Mouse (Mus musculus) kidney, adult 2 months (tissue): Measurements from ENCODE around the gene Gpr55. TPM values are rescaled to one million over a fixed set of nuclear protein-coding genes. Genes with fewer than 3 reads are reported as not detected.

Experiments used
- DNase-seq: peaks from one replicate; pipeline ENCODE4 v3.0.0; 2021
- H3K27ac ChIP-seq: fragments of 200-500 bp; 2 replicates; pipeline ENCODE4 v1.5.1; 2012; ENCODE audit warnings: low read depth, low read length, control low read depth, inconsistent platforms; ENCODE audit not compliant: insufficient read depth
- H3K27me3 ChIP-seq: fragments of 200-500 bp; replicated peaks from 2 replicates; pipeline ENCODE4 v1.6.1; 2012; ENCODE audit warnings: mild to moderate bottlenecking, moderate library complexity, low read length, inconsistent platforms; ENCODE audit not compliant: control insufficient read depth, insufficient read depth
- H3K36me3 ChIP-seq: fragments of 200-500 bp; 2 replicates; pipeline ENCODE4 v1.6.1; 2012; ENCODE audit warnings: mild to moderate bottlenecking, moderate library complexity, low read length, inconsistent platforms; ENCODE audit not compliant: control insufficient read depth, insufficient read depth
- H3K4me1 ChIP-seq: fragments of 200-500 bp; 2 replicates; pipeline ENCODE4 v1.6.1; 2011; ENCODE audit warnings: low read length; ENCODE audit not compliant: control insufficient read depth, insufficient read depth
- H3K4me3 ChIP-seq: fragments of 200-500 bp; 2 replicates; pipeline ENCODE4 v1.5.1; 2011; ENCODE audit warnings: mild to moderate bottlenecking, low read depth, low read length, control low read depth; ENCODE audit not compliant: insufficient read depth
- CTCF ChIP-seq: fragments of 200-500 bp; conservative IDR thresholded peaks from 2 replicates; pipeline ENCODE4 v1.5.1; 2011; ENCODE audit warnings: low read depth, mild to moderate bottlenecking, control low read depth, low read length, moderate library complexity, mixed read lengths; ENCODE audit not compliant: insufficient read depth, insufficient read length
- POLR2A ChIP-seq: fragments of 200-500 bp; IDR thresholded peaks from one replicate; pipeline ENCODE4 v1.6.1; 2011; ENCODE audit warnings: low read depth, low read length, control low read depth
- WGBS: fragments of 180-500 bp; shearing (Covaris S2); methylation state at CpG from one replicate; pipeline ENCODE4 v1.1.7; 2018; 5-methylcytosine and 5-hydroxymethylcytosine counted together
- polyA plus RNA-seq: library from polyadenylated mRNA; depleted of rRNA; stranded (reverse); fragments of >200 nt; gene quantifications from 2 replicates; pipeline ENCODE4 v1.2.3, GENCODE M21; 2012; rRNA removed

Gpr55 gene
- 0.03 TPM in 1 of 2 replicates, not detected in the other for polyA plus RNA-seq

GRCm38 (mm10) chr1:85960873-85961272 lies at the start of gene Gpr55:
Gene Gpr55 (minus strand): TSS chr1:85961007.
- Histone ChIP-seq H3K27me3 (no peaks in the 10 kb centered on the region), H3K4me3 (no peak within 1 kb of the TSS), H3K27ac (no peak within 1 kb of the TSS), H3K4me1 (no peaks in the 10 kb centered on the region), H3K36me3 (no peaks in the 10 kb centered on the region)
- no peak for TF ChIP-seq POLR2A
- no peak for TF ChIP-seq CTCF
- no peak for DNase-seq
- 66% methylated on average over 5 of the region's 5 CpGs for WGBS

- H3K27ac ChIP-seq: no peak overlapping the region
- no peaks in the 10 kb centered on the region for H3K27me3 ChIP-seq
- no peaks in the 10 kb centered on the region for H3K36me3 ChIP-seq
- TF ChIP-seq CTCF (peak; percentile 93), POLR2A (no peak)
- no peaks in the 10 kb centered on the region for H3K4me1 ChIP-seq
- 2% methylated on average over 7 of the region's 7 CpGs for WGBS
- peak; percentile 86 for DNase-seq
- H3K4me3 ChIP-seq: no peak overlapping the region
These were observed 47.0 kb upstream of the Gpr55 start for GRCm38 (mm10) chr1:86007778-86008177.

GRCm38 (mm10) chr1:86006040-86006439 lies 45.2 kb upstream of the Gpr55 start:
- Histone ChIP-seq H3K4me1 (no peaks in the 10 kb centered on the region), H3K27ac (no peak overlapping the region), H3K27me3 (no peaks in the 10 kb centered on the region), H3K36me3 (no peaks in the 10 kb centered on the region), H3K4me3 (no peak overlapping the region)
- 79% methylated on average over 6 of the region's 6 CpGs for WGBS
- TF ChIP-seq CTCF (no peak), POLR2A (no peak)
- no peak for DNase-seq

- no peaks in the 10 kb centered on the region for H3K4me1 ChIP-seq
- H3K27ac ChIP-seq: no peak overlapping the region
- no peaks in the 10 kb centered on the region for H3K36me3 ChIP-seq
- no peaks in the 10 kb centered on the region for H3K27me3 ChIP-seq
- no peak for TF ChIP-seq POLR2A
- no peak for TF ChIP-seq CTCF
- WGBS: 73% methylated on average over 10 of the region's 10 CpGs
- H3K4me3 ChIP-seq: no peak overlapping the region
- no peak for DNase-seq
These were observed 44.7 kb upstream of the Gpr55 start for GRCm38 (mm10) chr1:86005540-86005939.

GRCm38 (mm10) chr1:85999853-86000570 lies 39.2 kb upstream of the Gpr55 start:
- H3K36me3 ChIP-seq: no peaks in the 10 kb centered on the region
- DNase-seq: peak; percentile 32
- 57% methylated on average over 18 of the region's 18 CpGs for WGBS
- H3K27me3 ChIP-seq: no peaks in the 10 kb centered on the region
- H3K4me1 ChIP-seq: no peaks in the 10 kb centered on the region
- H3K27ac ChIP-seq: no peak overlapping the region
- no peak overlapping the region for H3K4me3 ChIP-seq
- TF ChIP-seq POLR2A: no peak
- no peak for TF ChIP-seq CTCF

- TF ChIP-seq POLR2A: no peak
- WGBS: 79% methylated on average over 4 of the region's 4 CpGs
- no peak overlapping the region for H3K4me3 ChIP-seq
- no peaks in the 10 kb centered on the region for H3K36me3 ChIP-seq
- no peaks in the 10 kb centered on the region for H3K4me1 ChIP-seq
- no peaks in the 10 kb centered on the region for H3K27me3 ChIP-seq
- DNase-seq: no peak
- H3K27ac ChIP-seq: no peak overlapping the region
These were observed 37.2 kb upstream of the Gpr55 start for GRCm38 (mm10) chr1:85998012-85998411.

GRCm38 (mm10) chr1:85997221-85997620 lies 36.4 kb upstream of the Gpr55 start:
- Histone ChIP-seq H3K27me3 (no peaks in the 10 kb centered on the region), H3K4me3 (no peak overlapping the region), H3K4me1 (no peaks in the 10 kb centered on the region), H3K27ac (no peak overlapping the region), H3K36me3 (no peaks in the 10 kb centered on the region)
- WGBS: 96% methylated on average over 1 of the region's 1 CpGs
- TF ChIP-seq CTCF (no peak), POLR2A (no peak)
- DNase-seq: no peak
